Mouse (Mus musculus): Measurements from ENCODE around the gene March2. TPM values are rescaled to one million over a fixed set of nuclear protein-coding genes. Genes with fewer than 3 reads are reported as not detected.

Gene March2
- polyA plus RNA-seq, 1 experiment from 2014 or later: 73.5 TPM

- no peak overlapping the region for H3K4me2 ChIP-seq (ENCODE audit: low read depth, low read length)
- WGBS: 75% methylated on average over 1 of the region's 1 CpGs
- no peaks in the 10 kb centered on the region for H3K27me3 ChIP-seq (ENCODE audit: control insufficient read depth, insufficient read depth, low read length)
- H3K4me1 ChIP-seq (ENCODE audit: control insufficient read depth, insufficient read depth, low read length): peaks cover 9% of the 10 kb centered on the region
- H3K36me3 ChIP-seq (ENCODE audit: control insufficient read depth, insufficient read depth, low read length): peaks cover 11% of the 10 kb centered on the region; the same call in 1 of the 2 replicates
- no peak overlapping the region for H3K4me3 ChIP-seq (ENCODE audit: low read depth, low read length)
- H3K9me3 ChIP-seq (ENCODE audit: control insufficient read depth, low read length): no peaks in the 10 kb centered on the region
- no peak overlapping the region for H3K9ac ChIP-seq (replicated peaks; ENCODE audit: low read depth, low read length)
- H3K27ac ChIP-seq (ENCODE audit: low read depth, low read length): no peak overlapping the region
- ATAC-seq (ENCODE audit: low read depth): no peak
Observed at GRCm38 (mm10) chr17:33673837-33674236, 44.6 kb downstream of the March2 start.

- Histone ChIP-seq H3K9ac (replicated peaks; ENCODE audit: low read depth, low read length) (no peak overlapping the region), H3K4me3 (ENCODE audit: low read depth, low read length) (no peak overlapping the region), H3K4me2 (ENCODE audit: low read depth, low read length) (no peak overlapping the region), H3K27ac (ENCODE audit: low read depth, low read length) (no peak overlapping the region), H3K27me3 (ENCODE audit: control insufficient read depth, insufficient read depth, low read length) (no peaks in the 10 kb centered on the region), H3K9me3 (ENCODE audit: control insufficient read depth, low read length) (no peaks in the 10 kb centered on the region), H3K36me3 (ENCODE audit: control insufficient read depth, insufficient read depth, low read length) (peaks cover 15% of the 10 kb centered on the region; the same call in 1 of the 2 replicates), H3K4me1 (ENCODE audit: control insufficient read depth, insufficient read depth, low read length) (peaks cover 9% of the 10 kb centered on the region)
- no peak for ATAC-seq (ENCODE audit: low read depth)
- WGBS: 95% methylated on average over 3 of the region's 3 CpGs
Observed at GRCm38 (mm10) chr17:33669681-33670080, 48.8 kb downstream of the March2 start.

DNA sequence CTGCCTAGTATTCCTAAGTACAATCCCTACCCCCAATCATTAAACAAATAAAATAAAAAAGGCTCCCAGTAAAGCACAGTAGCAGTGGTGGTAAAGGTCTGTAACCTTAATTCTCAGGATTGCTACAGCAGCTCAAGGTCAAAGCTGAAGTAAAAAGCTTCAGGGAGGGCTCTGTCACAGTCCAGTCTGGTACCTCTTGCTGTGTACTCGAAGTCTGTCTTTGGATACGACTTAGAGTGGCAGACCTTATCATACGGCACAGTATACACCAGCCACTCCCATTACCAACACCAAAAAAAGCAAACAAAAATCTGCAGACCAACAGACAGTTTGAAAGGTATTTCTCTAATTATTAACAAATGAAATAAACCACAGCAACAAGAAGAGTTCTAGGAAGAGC lies 51.7 kb downstream of the March2 start:
- Histone ChIP-seq H3K9me3 (ENCODE audit: control insufficient read depth, low read length) (no peaks in the 10 kb centered on the region), H3K4me1 (ENCODE audit: control insufficient read depth, insufficient read depth, low read length) (peaks cover 9% of the 10 kb centered on the region), H3K9ac (replicated peaks; ENCODE audit: low read depth, low read length) (no peak overlapping the region), H3K36me3 (ENCODE audit: control insufficient read depth, insufficient read depth, low read length) (peaks cover 23% of the 10 kb centered on the region; the same call in 1 of the 2 replicates), H3K27ac (ENCODE audit: low read depth, low read length) (no peak overlapping the region), H3K4me2 (ENCODE audit: low read depth, low read length) (no peak overlapping the region), H3K27me3 (ENCODE audit: control insufficient read depth, insufficient read depth, low read length) (no peaks in the 10 kb centered on the region), H3K4me3 (ENCODE audit: low read depth, low read length) (no peak overlapping the region)
- ATAC-seq (ENCODE audit: low read depth): no peak
- WGBS: 88% methylated on average over 3 of the region's 3 CpGs

- 99% methylated on average over 34 of the region's 34 CpGs for whole genome bisulfite sequencing
- no peaks in the 10 kb centered on the region for H3K27me3 ChIP-seq (ENCODE audit: control insufficient read depth, insufficient read depth, low read length)
- ATAC-seq (ENCODE audit: low read depth): peak; percentile 41; the same call in 1 of the 2 replicates
- no peaks in the 10 kb centered on the region for H3K9me3 ChIP-seq (ENCODE audit: control insufficient read depth, low read length)
- peaks cover 62% of the 10 kb centered on the region for H3K36me3 ChIP-seq (ENCODE audit: control insufficient read depth, insufficient read depth, low read length)
- no peak overlapping the region for H3K27ac ChIP-seq (ENCODE audit: low read depth, low read length)
- no peaks in the 10 kb centered on the region for H3K4me1 ChIP-seq (ENCODE audit: control insufficient read depth, insufficient read depth, low read length)
- no peak overlapping the region for H3K4me2 ChIP-seq (ENCODE audit: low read depth, low read length)
- H3K4me3 ChIP-seq (ENCODE audit: low read depth, low read length): no peak overlapping the region
- no peak overlapping the region for H3K9ac ChIP-seq (replicated peaks; ENCODE audit: low read depth, low read length)
Observed at GRCm38 (mm10) chr17:33649781-33650475, 68.5 kb downstream of the March2 start.

- no peaks in the 10 kb centered on the region for H3K9me3 ChIP-seq (ENCODE audit: control insufficient read depth, low read length)
- H3K36me3 ChIP-seq (ENCODE audit: control insufficient read depth, insufficient read depth, low read length): peaks cover 40% of the 10 kb centered on the region
- no peak overlapping the region for H3K9ac ChIP-seq (replicated peaks; ENCODE audit: low read depth, low read length)
- WGBS: 97% methylated on average over 8 of the region's 8 CpGs
- no peaks in the 10 kb centered on the region for H3K27me3 ChIP-seq (ENCODE audit: control insufficient read depth, insufficient read depth, low read length)
- no peaks in the 10 kb centered on the region for H3K4me1 ChIP-seq (ENCODE audit: control insufficient read depth, insufficient read depth, low read length)
- H3K4me3 ChIP-seq (ENCODE audit: low read depth, low read length): no peak overlapping the region
- H3K4me2 ChIP-seq (ENCODE audit: low read depth, low read length): no peak overlapping the region
- no peak overlapping the region for H3K27ac ChIP-seq (ENCODE audit: low read depth, low read length)
- no peak for ATAC-seq (ENCODE audit: low read depth)
Observed at GRCm38 (mm10) chr17:33645073-33645472, 73.4 kb downstream of the March2 start.

DNA sequence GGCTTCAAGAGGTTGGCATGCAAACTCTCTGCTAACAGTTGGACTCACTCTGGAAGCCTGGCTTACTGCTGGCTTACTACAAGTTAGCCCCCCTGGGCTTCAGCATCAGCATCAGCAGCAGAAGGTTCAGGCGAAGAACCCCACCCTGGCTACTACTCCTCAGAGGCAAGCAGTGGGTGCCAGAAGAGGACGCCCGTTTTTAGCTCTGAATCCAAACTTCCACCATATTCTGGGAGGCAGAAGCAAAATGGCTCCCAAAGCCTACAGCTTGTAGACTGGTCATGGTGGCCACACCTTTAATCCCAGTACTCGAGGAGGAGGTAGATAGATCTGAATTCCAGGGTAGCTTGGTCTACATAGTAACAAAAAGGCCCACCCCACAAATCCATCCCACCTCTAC lies 74.4 kb downstream of the March2 start:
- no peak for ATAC-seq (ENCODE audit: low read depth)
- WGBS: 95% methylated on average over 4 of the region's 4 CpGs
- peaks cover 30% of the 10 kb centered on the region for H3K36me3 ChIP-seq (ENCODE audit: control insufficient read depth, insufficient read depth, low read length)

DNA sequence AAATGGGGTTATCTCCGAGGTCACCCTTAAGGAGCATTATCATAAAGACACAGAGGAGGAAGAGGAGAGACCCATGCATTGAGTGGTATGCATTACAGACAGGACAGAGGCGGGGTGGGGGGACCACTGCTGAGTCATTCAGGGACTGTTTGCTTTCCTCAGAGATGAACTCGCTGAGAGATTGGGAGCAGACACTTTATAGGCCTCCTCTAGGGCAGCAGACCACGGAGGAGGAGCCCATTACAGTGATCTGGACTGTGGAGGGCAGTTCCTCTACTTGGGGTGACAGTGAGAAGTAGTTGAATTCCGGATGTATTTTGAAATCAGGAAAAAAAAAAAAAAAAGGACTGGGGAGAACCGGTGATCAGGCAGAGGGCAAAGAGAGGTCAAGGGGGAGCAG lies 78.7 kb downstream of the March2 start:
- Histone ChIP-seq H3K4me1 (ENCODE audit: control insufficient read depth, insufficient read depth, low read length) (no peaks in the 10 kb centered on the region), H3K9me3 (ENCODE audit: control insufficient read depth, low read length) (no peaks in the 10 kb centered on the region), H3K9ac (replicated peaks; ENCODE audit: low read depth, low read length) (no peak overlapping the region), H3K27ac (ENCODE audit: low read depth, low read length) (no peak overlapping the region), H3K27me3 (ENCODE audit: control insufficient read depth, insufficient read depth, low read length) (no peaks in the 10 kb centered on the region), H3K36me3 (ENCODE audit: control insufficient read depth, insufficient read depth, low read length) (peaks cover 10% of the 10 kb centered on the region), H3K4me2 (ENCODE audit: low read depth, low read length) (no peak overlapping the region), H3K4me3 (ENCODE audit: low read depth, low read length) (no peak overlapping the region)
- ATAC-seq (ENCODE audit: low read depth): no peak
- WGBS: 64% methylated on average over 6 of the region's 6 CpGs

More for the DNA sequence above, 74.4 kb downstream of the March2 start:
- no peak overlapping the region for H3K4me2 ChIP-seq (ENCODE audit: low read depth, low read length)
- no peaks in the 10 kb centered on the region for H3K27me3 ChIP-seq (ENCODE audit: control insufficient read depth, insufficient read depth, low read length)
- H3K4me3 ChIP-seq (ENCODE audit: low read depth, low read length): no peak overlapping the region
- no peaks in the 10 kb centered on the region for H3K9me3 ChIP-seq (ENCODE audit: control insufficient read depth, low read length)
- H3K27ac ChIP-seq (ENCODE audit: low read depth, low read length): no peak overlapping the region
- H3K4me1 ChIP-seq (ENCODE audit: control insufficient read depth, insufficient read depth, low read length): no peaks in the 10 kb centered on the region
- H3K9ac ChIP-seq (replicated peaks; ENCODE audit: low read depth, low read length): no peak overlapping the region

GRCm38 (mm10) chr17:33637516-33638276 lies 80.8 kb downstream of the March2 start, which contains the start of gene Pram1:
Pram1 (plus strand) TSS chr17:33638056.
- Histone ChIP-seq H3K9me3 (ENCODE audit: control insufficient read depth, low read length) (no peaks in the 10 kb centered on the region), H3K4me1 (ENCODE audit: control insufficient read depth, insufficient read depth, low read length) (no peaks in the 10 kb centered on the region), H3K27ac (ENCODE audit: low read depth, low read length) (no peak within 1 kb of the TSS), H3K27me3 (ENCODE audit: control insufficient read depth, insufficient read depth, low read length) (no peaks in the 10 kb centered on the region), H3K4me3 (ENCODE audit: low read depth, low read length) (no peak within 1 kb of the TSS), H3K9ac (replicated peaks; ENCODE audit: low read depth, low read length) (no peak within 1 kb of the TSS), H3K36me3 (ENCODE audit: control insufficient read depth, insufficient read depth, low read length) (no peaks in the 10 kb centered on the region), H3K4me2 (ENCODE audit: low read depth, low read length) (no peak within 1 kb of the TSS)
- WGBS: 83% methylated on average over 4 of the region's 4 CpGs
- ATAC-seq (ENCODE audit: low read depth): no peak

- Histone ChIP-seq H3K9me3 (ENCODE audit: control insufficient read depth, low read length) (no peaks in the 10 kb centered on the region), H3K27me3 (ENCODE audit: control insufficient read depth, insufficient read depth, low read length) (no peaks in the 10 kb centered on the region), H3K27ac (ENCODE audit: low read depth, low read length) (no peak overlapping the region), H3K4me3 (ENCODE audit: low read depth, low read length) (no peak overlapping the region), H3K4me1 (ENCODE audit: control insufficient read depth, insufficient read depth, low read length) (no peaks in the 10 kb centered on the region), H3K4me2 (ENCODE audit: low read depth, low read length) (no peak overlapping the region), H3K36me3 (ENCODE audit: control insufficient read depth, insufficient read depth, low read length) (no peaks in the 10 kb centered on the region), H3K9ac (replicated peaks; ENCODE audit: low read depth, low read length) (no peak overlapping the region)
- WGBS: 77% methylated on average over 2 of the region's 2 CpGs
- ATAC-seq (ENCODE audit: low read depth): no peak
Observed at GRCm38 (mm10) chr17:33637038-33637437, 81.4 kb downstream of the March2 start.

Measured in neural tube, embryonic 14.5 days (tissue).